Mouse (Mus musculus) thymus, postnatal 0 days (tissue): ENCODE results near the gene Iqch. TPM values are rescaled to one million over a fixed set of nuclear protein-coding genes. Genes with fewer than 3 reads are reported as not detected.

Experiments used
- DNase-seq: peaks from one replicate; pipeline ENCODE4 v3.0.0-alpha.2; 2015; ENCODE audit warnings: low spot score
- polyA plus RNA-seq: library from polyadenylated mRNA; unstranded; fragments of >200 nt; fragmentation: Nextera tagmentation; extraction: Ambion mirVana; gene quantifications from 2 replicates; pipeline ENCODE4 v1.2.1, GENCODE M21; 2015

The Iqch gene
- polyA plus RNA-seq, 1 experiment from 2014 or later = 1.9 TPM

- DNase-seq = no peak
These were observed 224.1 kb downstream of the Iqch start for GRCm38 (mm10) chr9:63378174-63378573.

GRCm38 (mm10) chr9:63377270-63378142 is 224.8 kb downstream of the Iqch start, which contains the start of gene Map2k5:
TSS of gene Map2k5 (minus strand) at chr9:63377902.
- peak; percentile 92 for DNase-seq

GRCm38 (mm10) chr9:63373315-63373714 is 229.0 kb downstream of the Iqch start:
- no peak for DNase-seq

GRCm38 (mm10) chr9:63372541-63372940 is 229.8 kb downstream of the Iqch start:
- no peak for DNase-seq

Other genes with a start within 250 kb of the Iqch start
- gene Map2k5, start 224.6 kb downstream of the Iqch start, polyA plus RNA-seq = 42.2 and 47.1 TPM in 2 replicates
- gene 2300009A05Rik, start 203.2 kb downstream of the Iqch start, polyA plus RNA-seq = 113 and 119 TPM in 2 replicates
- gene Aagab, start 167 bp upstream of the Iqch start, polyA plus RNA-seq = 53.7 and 56.4 TPM in 2 replicates
- gene Smad3, start 155.5 kb upstream of the Iqch start, polyA plus RNA-seq = 18.5 and 21.1 TPM in 2 replicates